Mouse (Mus musculus) neural tube, embryonic 10.5 days (tissue): ENCODE results near the gene Gmnn.
A peak's percentile ranks its signal among the peaks of the same experiment; 100 is the strongest.
"Not testable (repeated sequence)": the region's sequence is repeated elsewhere in the genome, so short reads cannot be mapped to it uniquely, and the experiment has no call there.

Experiments used
- DNase-seq: peaks from one replicate; pipeline ENCODE4 v3.0.0-alpha.2; 2017; ENCODE audit warnings: low spot score; ENCODE audit errors: extremely low spot score

Gmnn gene

GRCm38 (mm10) chr13:24761403-24762227 lies at the start of gene Gmnn:
TSS of gene Gmnn (minus strand) at chr13:24761923.
- peak; percentile 90 for DNase-seq

GRCm38 (mm10) chr13:24806079-24806478 lies 44.4 kb upstream of the Gmnn start:
- DNase-seq: no peak

- DNase-seq: no peak
Measured at GRCm38 (mm10) chr13:24803196-24803595, 41.5 kb upstream of the Gmnn start.

GRCm38 (mm10) chr13:24802131-24802691 lies 40.5 kb upstream of the Gmnn start:
- DNase-seq: peak; percentile 38

GRCm38 (mm10) chr13:24801308-24801921 lies 39.7 kb upstream of the Gmnn start, which contains the start of gene BC005537:
TSS of gene BC005537 (plus strand) at chr13:24801657.
- DNase-seq: no peak

GRCm38 (mm10) chr13:24800674-24801307 lies 39.1 kb upstream of the Gmnn start:
- DNase-seq: peak; percentile 96

GRCm38 (mm10) chr13:24799925-24800673 lies 38.4 kb upstream of the Gmnn start:
- peak; percentile 52 for DNase-seq

- DNase-seq: no peak
Measured at GRCm38 (mm10) chr13:24799378-24799777, 37.7 kb upstream of the Gmnn start.

- DNase-seq: no peak
Measured at GRCm38 (mm10) chr13:24798686-24799085, 37.0 kb upstream of the Gmnn start.

GRCm38 (mm10) chr13:24792411-24793045 lies 30.8 kb upstream of the Gmnn start:
- no peak for DNase-seq

- DNase-seq: no peak
Measured at GRCm38 (mm10) chr13:24791349-24791748, 29.6 kb upstream of the Gmnn start.

- DNase-seq: no peak
Measured at GRCm38 (mm10) chr13:24787477-24787876, 25.8 kb upstream of the Gmnn start.

GRCm38 (mm10) chr13:24786014-24786490 lies 24.3 kb upstream of the Gmnn start:
- no peak for DNase-seq

GRCm38 (mm10) chr13:24781916-24782315 lies 20.2 kb upstream of the Gmnn start:
- no peak for DNase-seq

- DNase-seq: no peak
Measured at GRCm38 (mm10) chr13:24778706-24779380, 17.1 kb upstream of the Gmnn start.

- no peak for DNase-seq
Measured at GRCm38 (mm10) chr13:24778026-24778425, 16.3 kb upstream of the Gmnn start.

GRCm38 (mm10) chr13:24776146-24776844 lies 14.6 kb upstream of the Gmnn start:
- DNase-seq: peak; percentile 37

GRCm38 (mm10) chr13:24771482-24771881 lies 9.8 kb upstream of the Gmnn start:
- DNase-seq: not testable (repeated sequence)

- not testable (repeated sequence) for DNase-seq
Measured at GRCm38 (mm10) chr13:24767809-24768208, 6.1 kb upstream of the Gmnn start.
